Mouse (Mus musculus) limb, embryonic 12.5 days (tissue): ENCODE results near the gene Lrrc71. TPM values are rescaled to one million over a fixed set of nuclear protein-coding genes. Genes with fewer than 3 reads are reported as not detected.

ENCODE experiments used
- ATAC-seq: fragments of 200-750 bp; cut with Nextera tagmentation; 2 replicates; pipeline ENCODE4 v1.8.0; 2017; ENCODE audit warnings: low read depth, moderate TSS enrichment; ENCODE audit not compliant: insufficient number of reproducible peaks, insufficient read depth, low FRiP score, low TSS enrichment
- H3K27ac ChIP-seq: fragments of 300-500 bp; sonication (generic); 2 replicates; pipeline ENCODE4 v1.5.1; 2016; ENCODE audit warnings: mild to moderate bottlenecking, moderate library complexity
- H3K27me3 ChIP-seq: fragments of 300-500 bp; sonication (generic); 2 replicates; pipeline ENCODE4 v1.6.1; 2016; ENCODE audit warnings: mild to moderate bottlenecking, moderate library complexity
- H3K36me3 ChIP-seq: fragments of 300-500 bp; sonication (generic); 2 replicates; pipeline ENCODE4 v1.6.1; 2016; ENCODE audit warnings: mild to moderate bottlenecking, moderate library complexity
- H3K4me1 ChIP-seq: fragments of 300-500 bp; sonication (generic); replicated peaks from 2 replicates; pipeline ENCODE4 v1.6.1; 2016
- H3K4me2 ChIP-seq: fragments of 300-500 bp; sonication (generic); 2 replicates; pipeline ENCODE4 v1.6.1; 2016; ENCODE audit warnings: mild to moderate bottlenecking, moderate library complexity
- H3K4me3 ChIP-seq: fragments of 300-500 bp; sonication (generic); replicated peaks from 2 replicates; pipeline ENCODE4 v1.5.1; 2016; ENCODE audit warnings: mild to moderate bottlenecking
- H3K9ac ChIP-seq: fragments of 300-500 bp; sonication (generic); replicated peaks from 2 replicates; pipeline ENCODE4 v1.6.1; 2016; ENCODE audit warnings: mild to moderate bottlenecking, moderate library complexity
- H3K9me3 ChIP-seq: fragments of 300-500 bp; sonication (generic); 2 replicates; pipeline ENCODE4 v1.6.1; 2016; ENCODE audit warnings: mild to moderate bottlenecking, moderate library complexity
- WGBS: fragments of 180-500 bp; shearing (Covaris S2); methylation state at CpG from one replicate; pipeline ENCODE4 v1.1.7; 2016; 5-methylcytosine and 5-hydroxymethylcytosine counted together
- polyA plus RNA-seq: library from polyadenylated mRNA; unstranded; fragments of >200 nt; fragmentation: Nextera tagmentation; extraction: Ambion mirVana; gene quantifications from 2 replicates; pipeline ENCODE4 v1.2.1, GENCODE M21; 2016

Gene Lrrc71
- polyA plus RNA-seq, 1 experiment from 2014 or later, result 0.39 TPM

DNA sequence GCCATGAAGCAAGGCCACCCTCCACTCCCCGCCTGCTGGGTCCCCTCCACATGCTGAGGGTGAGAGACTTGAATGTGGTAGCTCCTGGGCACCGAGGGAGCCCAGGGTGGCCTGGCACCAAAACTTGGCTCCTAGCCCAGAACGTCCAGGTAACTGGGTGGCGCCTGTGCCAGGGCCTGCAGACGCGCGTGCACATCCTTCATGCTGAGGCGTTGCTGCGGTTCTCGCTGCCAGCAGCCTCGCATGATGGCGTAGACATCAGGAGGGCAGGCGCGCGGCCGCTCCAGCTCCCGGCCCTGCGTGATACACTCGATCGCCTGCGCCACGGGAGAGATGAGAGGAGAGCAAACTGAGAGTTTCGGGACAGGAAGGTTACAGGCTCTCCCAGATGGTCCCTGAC lies 29.9 kb upstream of the Lrrc71 start:
- no peak for ATAC-seq
- no peaks in the 10 kb centered on the region for H3K36me3 ChIP-seq
- H3K4me3 ChIP-seq, result no peak overlapping the region
- H3K9ac ChIP-seq, result no peak overlapping the region
- 55% methylated on average over 23 of the region's 23 CpGs for WGBS
- no peak overlapping the region for H3K27ac ChIP-seq
- no peak overlapping the region for H3K4me2 ChIP-seq
- peaks cover 11% of the 10 kb centered on the region; the same call in 1 of the 2 replicates for H3K4me1 ChIP-seq
- H3K27me3 ChIP-seq, result peaks cover 60% of the 10 kb centered on the region
- no peaks in the 10 kb centered on the region for H3K9me3 ChIP-seq

DNA sequence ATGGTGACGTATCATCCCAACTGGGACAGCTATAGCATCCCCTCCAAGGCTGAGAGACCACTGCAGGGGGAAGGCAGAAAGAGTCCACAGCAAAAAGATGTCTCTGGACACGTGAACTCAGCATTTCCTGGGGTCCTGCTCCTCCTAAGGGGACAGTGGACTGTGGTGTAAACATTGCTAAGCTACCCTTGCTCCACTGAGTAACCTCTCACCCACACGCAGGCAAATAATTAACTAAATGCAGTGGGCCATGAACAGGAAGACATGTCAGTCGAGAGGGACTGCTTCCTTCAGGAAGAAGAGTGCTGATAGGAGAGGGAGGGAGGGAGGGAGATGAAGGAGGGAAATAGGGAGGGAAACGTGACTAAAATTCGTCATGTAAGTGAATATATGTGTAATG lies 22.7 kb upstream of the Lrrc71 start:
- Histone ChIP-seq H3K4me3 (no peak overlapping the region), H3K9me3 (no peaks in the 10 kb centered on the region), H3K4me1 (peaks cover 26% of the 10 kb centered on the region), H3K27me3 (peaks cover 32% of the 10 kb centered on the region), H3K27ac (no peak overlapping the region), H3K9ac (no peak overlapping the region), H3K36me3 (no peaks in the 10 kb centered on the region), H3K4me2 (no peak overlapping the region)
- no peak for ATAC-seq
- WGBS, result 49% methylated on average over 6 of the region's 6 CpGs

- H3K36me3 ChIP-seq, result no peaks in the 10 kb centered on the region
- H3K9ac ChIP-seq, result no peak overlapping the region
- WGBS, result under 1% methylated on average over 4 of the region's 4 CpGs
- no peak overlapping the region for H3K4me2 ChIP-seq
- no peak overlapping the region for H3K27ac ChIP-seq
- H3K27me3 ChIP-seq, result peaks cover 26% of the 10 kb centered on the region
- no peaks in the 10 kb centered on the region for H3K9me3 ChIP-seq
- H3K4me3 ChIP-seq, result no peak overlapping the region
- no peak for ATAC-seq
- peaks cover 34% of the 10 kb centered on the region for H3K4me1 ChIP-seq
These were observed 21.9 kb upstream of the Lrrc71 start for GRCm38 (mm10) chr3:87770280-87770679.

DNA sequence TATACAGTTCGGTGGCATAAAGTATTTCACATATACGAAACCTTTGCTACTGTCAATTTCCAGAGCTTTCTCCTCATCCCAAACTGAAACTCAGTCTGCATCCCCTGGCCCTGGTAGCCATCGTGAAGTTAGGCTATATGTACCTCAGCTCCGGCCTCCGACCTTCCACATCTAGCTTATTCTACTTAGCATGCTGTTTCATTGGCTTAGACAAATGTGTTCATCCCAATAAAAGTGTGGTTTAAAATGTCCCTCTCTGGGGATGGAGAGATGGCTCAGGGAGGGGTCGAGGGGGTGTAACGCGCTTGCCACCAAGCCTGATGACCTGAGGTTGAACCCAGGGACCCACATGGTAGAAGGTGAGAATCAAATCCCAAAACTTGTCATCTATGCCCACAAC lies 21.1 kb upstream of the Lrrc71 start:
- Histone ChIP-seq H3K4me1 (peaks cover 42% of the 10 kb centered on the region), H3K27ac (no peak overlapping the region), H3K4me2 (no peak overlapping the region), H3K27me3 (peaks cover 26% of the 10 kb centered on the region), H3K36me3 (no peaks in the 10 kb centered on the region), H3K4me3 (no peak overlapping the region), H3K9ac (no peak overlapping the region), H3K9me3 (no peaks in the 10 kb centered on the region)
- ATAC-seq, result no peak
- WGBS, result 73% methylated on average over 8 of the region's 8 CpGs

- peak; percentile 29; the same call in 1 of the 2 replicates for ATAC-seq
- peak overlapping the region; percentile 65 for H3K9ac ChIP-seq
- H3K27me3 ChIP-seq, result peaks cover 26% of the 10 kb centered on the region
- peaks cover 48% of the 10 kb centered on the region for H3K4me1 ChIP-seq
- H3K4me2 ChIP-seq, result peak overlapping the region; percentile 62
- WGBS, result under 1% methylated on average over 37 of the region's 37 CpGs
- no peaks in the 10 kb centered on the region for H3K9me3 ChIP-seq
- no peaks in the 10 kb centered on the region for H3K36me3 ChIP-seq
- peak overlapping the region; percentile 52 for H3K4me3 ChIP-seq
- H3K27ac ChIP-seq, result peak overlapping the region; percentile 67
These were observed 20.4 kb upstream of the Lrrc71 start for GRCm38 (mm10) chr3:87768844-87769243.

DNA sequence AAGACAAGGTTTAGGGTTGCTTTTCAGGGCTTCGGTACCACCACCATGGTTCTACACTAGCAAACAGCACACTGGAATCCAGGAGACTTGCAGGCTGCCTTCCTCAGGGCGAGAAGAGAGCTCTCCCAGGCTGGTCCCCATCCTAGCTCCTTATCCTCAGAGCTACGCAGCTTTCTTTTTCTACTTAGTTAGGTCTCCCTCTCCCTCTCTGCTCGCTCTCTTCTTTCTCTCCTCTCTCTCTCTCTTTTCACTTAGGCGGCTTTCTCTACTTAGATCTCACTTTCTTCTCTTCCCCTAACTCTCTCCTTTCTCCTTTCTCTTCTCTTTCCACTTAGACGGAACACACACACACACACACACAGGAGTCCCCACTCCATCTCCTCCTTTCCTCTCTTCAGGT lies 20.0 kb upstream of the Lrrc71 start:
- Histone ChIP-seq H3K27ac (peak overlapping the region; percentile 67), H3K4me2 (peak overlapping the region; percentile 62), H3K27me3 (peaks cover 26% of the 10 kb centered on the region), H3K4me3 (peak overlapping the region; percentile 52), H3K36me3 (no peaks in the 10 kb centered on the region), H3K9me3 (no peaks in the 10 kb centered on the region), H3K4me1 (peaks cover 52% of the 10 kb centered on the region), H3K9ac (peak overlapping the region; percentile 65)
- 48% methylated on average over 6 of the region's 6 CpGs for WGBS
- no peak for ATAC-seq

GRCm38 (mm10) chr3:87767764-87768163 lies 19.3 kb upstream of the Lrrc71 start:
- H3K36me3 ChIP-seq, result no peaks in the 10 kb centered on the region
- H3K4me1 ChIP-seq, result peaks cover 59% of the 10 kb centered on the region
- H3K27me3 ChIP-seq, result peaks cover 26% of the 10 kb centered on the region
- peak overlapping the region; percentile 28; the same call in 1 of the 2 replicates for H3K9ac ChIP-seq
- H3K9me3 ChIP-seq, result no peaks in the 10 kb centered on the region
- ATAC-seq, result no peak
- H3K27ac ChIP-seq, result peak overlapping the region; percentile 67; the same call in 1 of the 2 replicates
- peak overlapping the region; percentile 62 for H3K4me2 ChIP-seq
- WGBS, result 61% methylated on average over 8 of the region's 8 CpGs
- H3K4me3 ChIP-seq, result peak overlapping the region; percentile 52

DNA sequence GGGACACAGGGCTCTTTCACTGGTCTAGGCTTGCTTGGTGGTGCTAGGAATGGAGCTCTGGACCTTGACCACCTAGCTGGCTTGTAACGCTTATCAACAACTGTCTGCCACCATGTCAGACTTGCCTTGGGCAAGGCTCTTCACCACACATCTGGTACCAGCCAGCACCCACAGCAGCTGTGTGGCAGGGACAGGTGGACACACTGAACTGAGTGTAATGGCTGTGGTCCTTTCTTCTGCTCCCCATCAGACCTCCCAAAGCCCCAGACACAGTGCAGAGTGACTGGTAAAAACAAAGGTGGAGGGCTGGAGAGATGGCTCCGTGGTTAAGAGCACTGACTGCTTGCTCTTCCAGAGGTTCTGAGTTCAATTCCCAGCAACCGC lies 17.9 kb upstream of the Lrrc71 start:
- Histone ChIP-seq H3K36me3 (no peaks in the 10 kb centered on the region), H3K4me3 (no peak overlapping the region), H3K4me2 (no peak overlapping the region), H3K27me3 (peaks cover 12% of the 10 kb centered on the region), H3K9me3 (no peaks in the 10 kb centered on the region), H3K9ac (no peak overlapping the region), H3K27ac (peak overlapping the region; percentile 90; the same call in 1 of the 2 replicates), H3K4me1 (peaks cover 71% of the 10 kb centered on the region)
- WGBS, result 84% methylated on average over 3 of the region's 3 CpGs
- no peak for ATAC-seq

DNA sequence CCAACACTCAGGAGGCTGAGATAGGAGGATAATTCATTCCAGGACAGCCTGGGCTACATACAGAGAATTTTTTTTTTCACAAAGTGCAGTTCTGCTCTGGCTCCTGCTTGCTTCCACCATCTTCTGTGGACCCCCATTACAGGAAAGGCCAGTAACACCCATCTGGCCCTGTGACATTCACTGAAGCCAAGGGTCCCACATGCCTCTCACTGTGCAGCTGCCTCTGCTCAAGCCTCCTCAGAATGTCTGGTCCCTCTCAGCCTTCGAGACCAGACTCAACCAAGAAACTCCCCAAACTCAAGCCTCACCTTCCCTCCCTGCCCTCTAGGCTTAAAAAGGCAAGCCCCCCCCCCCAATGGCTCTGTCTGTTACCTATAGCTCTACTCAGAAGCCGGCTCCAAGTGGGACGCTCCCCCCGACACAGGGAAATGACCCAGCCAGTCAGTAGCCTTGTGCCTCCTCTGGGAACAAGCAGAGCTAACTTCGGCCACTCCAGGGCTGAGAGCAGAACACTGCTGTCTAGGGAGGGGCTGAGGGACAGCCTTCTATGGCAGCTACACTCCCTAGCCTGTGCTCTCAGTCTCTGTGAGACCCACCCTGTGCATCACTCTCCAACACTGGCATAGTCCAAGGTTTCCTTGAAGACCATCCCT lies 17.3 kb upstream of the Lrrc71 start:
- Histone ChIP-seq H3K4me1 (peaks cover 75% of the 10 kb centered on the region), H3K27ac (peak overlapping the region; percentile 90), H3K27me3 (peaks cover 7% of the 10 kb centered on the region), H3K4me3 (no peak overlapping the region), H3K36me3 (no peaks in the 10 kb centered on the region), H3K4me2 (peak overlapping the region; percentile 13; the same call in 1 of the 2 replicates), H3K9ac (no peak overlapping the region), H3K9me3 (no peaks in the 10 kb centered on the region)
- WGBS, result 70% methylated on average over 5 of the region's 5 CpGs
- no peak for ATAC-seq

DNA sequence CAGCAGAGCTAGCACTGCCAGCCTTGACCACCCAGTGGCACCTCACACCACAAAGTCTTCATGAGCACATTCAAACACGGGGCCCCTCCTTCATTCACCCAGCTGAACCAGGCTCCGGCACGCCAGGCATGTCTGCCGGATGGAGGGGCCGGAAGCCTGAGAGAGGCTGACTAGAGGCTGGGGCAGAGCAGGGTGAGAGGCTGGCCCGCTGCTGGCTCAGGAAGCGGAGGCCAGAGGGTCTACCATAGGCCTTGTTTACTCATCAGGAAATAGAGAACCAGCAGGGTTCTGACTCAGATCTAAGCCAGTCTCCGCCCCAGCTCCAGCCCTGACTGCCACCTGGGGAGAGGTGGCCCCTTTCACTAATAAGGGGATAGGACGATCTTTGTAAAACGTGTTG lies 16.7 kb upstream of the Lrrc71 start:
- peak overlapping the region; percentile 90 for H3K27ac ChIP-seq
- WGBS, result 12% methylated on average over 10 of the region's 10 CpGs
- peaks cover 4% of the 10 kb centered on the region for H3K27me3 ChIP-seq
- no peaks in the 10 kb centered on the region for H3K9me3 ChIP-seq
- peaks cover 75% of the 10 kb centered on the region for H3K4me1 ChIP-seq
- H3K4me3 ChIP-seq, result no peak overlapping the region
- no peaks in the 10 kb centered on the region for H3K36me3 ChIP-seq
- no peak for ATAC-seq
- H3K9ac ChIP-seq, result no peak overlapping the region
- H3K4me2 ChIP-seq, result peak overlapping the region; percentile 32

DNA sequence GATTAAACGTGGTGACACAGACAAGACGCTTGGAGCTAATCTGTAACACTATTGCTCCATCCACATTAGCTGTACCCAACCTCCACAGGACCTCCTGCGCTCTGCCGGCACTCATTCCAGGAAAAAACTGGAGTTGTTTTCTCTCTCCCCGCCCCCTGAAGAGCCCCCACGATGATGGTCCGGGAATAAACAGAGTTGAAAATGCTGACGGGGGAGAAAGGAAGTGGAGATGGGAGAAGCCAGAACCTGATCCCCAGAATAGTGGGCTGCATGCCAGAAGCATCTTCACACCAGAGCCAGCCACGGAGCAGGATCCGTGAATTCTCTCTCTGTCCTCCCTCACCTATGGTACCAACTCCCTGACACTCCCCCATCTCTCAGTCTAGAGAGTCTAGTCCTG lies 16.1 kb upstream of the Lrrc71 start:
- H3K27ac ChIP-seq, result peak overlapping the region; percentile 90
- peak overlapping the region; percentile 32 for H3K4me2 ChIP-seq
- no peaks in the 10 kb centered on the region for H3K9me3 ChIP-seq
- H3K9ac ChIP-seq, result no peak overlapping the region
- WGBS, result 30% methylated on average over 10 of the region's 10 CpGs
- H3K4me3 ChIP-seq, result no peak overlapping the region
- ATAC-seq, result no peak
- H3K36me3 ChIP-seq, result no peaks in the 10 kb centered on the region
- H3K27me3 ChIP-seq, result peaks cover under 1% of the 10 kb centered on the region
- peaks cover 75% of the 10 kb centered on the region for H3K4me1 ChIP-seq
